Mouse (Mus musculus) small intestine, adult 2 months (tissue): ENCODE measurements at regions not wholly inside any gene's neighbourhood (a gene's known extent, or its start where the extent isn't known, plus 50 kb on each side); places are given as distances from the start of the nearest gene placed in this dataset.

Experiments
- H3K27ac ChIP-seq: fragments of 200-500 bp; 2 replicates; pipeline ENCODE4 v1.5.1; 2012; ENCODE audit warnings: low read depth, low read length, control low read depth, inconsistent platforms; ENCODE audit not compliant: insufficient read depth
- H3K27me3 ChIP-seq: fragments of 200-500 bp; 2 replicates; pipeline ENCODE4 v1.6.1; 2012; ENCODE audit warnings: mild to moderate bottlenecking, moderate library complexity, low read length, inconsistent platforms; ENCODE audit not compliant: control insufficient read depth, insufficient read depth
- H3K36me3 ChIP-seq: fragments of 200-500 bp; 2 replicates; pipeline ENCODE4 v1.6.1; 2012; ENCODE audit warnings: mild to moderate bottlenecking, low read length, control low read depth, inconsistent platforms; ENCODE audit not compliant: control insufficient read depth, insufficient read depth
- H3K4me1 ChIP-seq: fragments of 200-500 bp; 2 replicates; pipeline ENCODE4 v1.6.1; 2012; ENCODE audit warnings: low read length, inconsistent platforms, mixed read lengths; ENCODE audit not compliant: control insufficient read depth, insufficient read depth, insufficient read length
- H3K4me3 ChIP-seq: fragments of 200-500 bp; 2 replicates; pipeline ENCODE4 v1.5.1; 2012; ENCODE audit warnings: low read depth, mild to moderate bottlenecking, control low read depth, inconsistent platforms, low read length, moderate library complexity
- CTCF ChIP-seq: fragments of 200-500 bp; IDR thresholded peaks from 2 replicates; pipeline ENCODE4 v1.5.1; 2012; ENCODE audit warnings: low read depth, mild to moderate bottlenecking, control low read depth, inconsistent platforms, low read length, moderate library complexity, mixed read lengths; ENCODE audit not compliant: insufficient replicate concordance, insufficient read length; ENCODE audit errors: extremely low read depth
- POLR2A ChIP-seq: fragments of 200-500 bp; IDR thresholded peaks from 2 replicates; pipeline ENCODE4 v1.6.1; 2012; ENCODE audit warnings: low read depth, mild to moderate bottlenecking, control low read depth, inconsistent platforms, low read length, moderate library complexity
- WGBS: fragments of 180-500 bp; shearing (Covaris S2); methylation state at CpG from one replicate; pipeline ENCODE4 v1.1.7; 2018; 5-methylcytosine and 5-hydroxymethylcytosine counted together

DNA sequence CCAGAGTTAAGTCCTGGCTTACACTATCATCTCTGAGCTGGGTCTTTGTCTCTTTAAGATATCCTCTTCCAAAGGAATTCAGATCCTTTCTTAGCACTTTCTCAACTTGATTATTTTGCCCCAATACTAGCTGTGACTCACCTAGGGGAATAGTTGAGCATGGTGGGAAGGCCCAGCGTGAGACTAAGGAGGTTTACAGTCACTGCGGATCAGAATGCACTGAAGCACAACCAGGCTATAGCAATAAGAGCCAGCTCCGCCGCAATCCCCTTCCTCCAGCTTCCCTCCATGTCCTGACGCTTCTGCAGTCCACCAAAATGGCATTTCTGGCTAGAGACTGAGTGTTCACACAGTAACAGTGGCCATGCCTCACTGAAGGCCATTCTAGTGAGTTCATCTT is 342.5 kb downstream of the Hs3st1 start:
- Histone ChIP-seq H3K4me1 (no peaks in the 10 kb centered on the region), H3K36me3 (no peaks in the 10 kb centered on the region), H3K27me3 (no peaks in the 10 kb centered on the region), H3K27ac (no peak overlapping the region), H3K4me3 (no peak overlapping the region)
- TF ChIP-seq CTCF = no peak
- WGBS = 74% methylated on average over 5 of the region's 5 CpGs

DNA sequence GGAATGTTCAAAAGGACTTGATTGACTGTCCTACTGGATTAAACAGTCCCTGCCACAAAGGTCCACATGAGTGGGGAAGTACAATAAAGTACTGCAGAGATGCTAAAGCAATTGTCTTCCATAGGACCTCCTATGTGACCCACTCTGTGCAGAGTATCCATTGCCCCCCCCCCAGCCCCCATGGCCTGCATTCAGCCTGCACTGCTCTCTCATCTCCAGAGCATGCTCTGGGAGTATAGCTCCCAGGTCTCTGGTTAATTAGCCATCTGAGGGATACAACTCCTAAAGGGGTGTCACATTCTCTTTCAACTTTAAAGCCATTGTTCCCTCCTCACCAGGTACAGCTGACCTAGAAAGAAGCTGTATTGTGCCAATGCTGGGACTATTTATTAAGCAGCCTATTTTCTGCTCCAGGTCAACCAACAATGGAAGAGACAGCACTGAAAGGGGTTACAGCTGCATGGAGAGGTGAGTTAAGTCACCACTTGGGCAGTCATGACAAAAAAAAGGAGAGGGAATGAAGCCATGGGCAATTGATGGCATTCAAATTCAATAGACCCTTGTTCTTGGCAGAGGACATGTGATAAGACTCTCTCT is 364.8 kb downstream of the Hs3st1 start:
- TF ChIP-seq POLR2A = no peak
- TF ChIP-seq CTCF = no peak
- no peaks in the 10 kb centered on the region for H3K27me3 ChIP-seq
- no peak overlapping the region for H3K4me3 ChIP-seq
- no peak overlapping the region for H3K27ac ChIP-seq
- H3K4me1 ChIP-seq = no peaks in the 10 kb centered on the region
- H3K36me3 ChIP-seq = no peaks in the 10 kb centered on the region

DNA sequence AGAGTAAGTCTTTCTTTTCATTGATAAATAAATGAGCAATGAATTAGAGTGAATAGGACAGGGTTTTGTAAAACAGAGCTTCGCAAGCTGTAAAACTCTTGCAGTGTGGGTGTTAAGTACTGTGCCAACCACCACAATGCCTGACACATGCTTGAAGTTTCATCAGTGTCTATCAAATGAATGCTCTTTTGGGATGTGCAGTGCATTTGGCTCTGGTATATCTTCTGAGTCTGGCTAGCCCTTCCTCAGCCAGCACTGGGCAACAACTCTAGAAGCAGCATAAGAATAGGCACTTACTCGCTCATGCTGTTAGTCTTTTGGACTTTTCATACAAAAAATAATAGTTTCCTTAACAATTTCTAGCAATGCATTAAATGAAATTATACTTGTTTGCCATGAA is 370.9 kb downstream of the Hs3st1 start:
- WGBS = 85% methylated on average over 2 of the region's 2 CpGs
- TF ChIP-seq POLR2A = no peak
- TF ChIP-seq CTCF = no peak
- H3K4me3 ChIP-seq = no peak overlapping the region
- H3K36me3 ChIP-seq = no peaks in the 10 kb centered on the region
- H3K27ac ChIP-seq = no peak overlapping the region
- no peaks in the 10 kb centered on the region for H3K27me3 ChIP-seq
- H3K4me1 ChIP-seq = no peaks in the 10 kb centered on the region

DNA sequence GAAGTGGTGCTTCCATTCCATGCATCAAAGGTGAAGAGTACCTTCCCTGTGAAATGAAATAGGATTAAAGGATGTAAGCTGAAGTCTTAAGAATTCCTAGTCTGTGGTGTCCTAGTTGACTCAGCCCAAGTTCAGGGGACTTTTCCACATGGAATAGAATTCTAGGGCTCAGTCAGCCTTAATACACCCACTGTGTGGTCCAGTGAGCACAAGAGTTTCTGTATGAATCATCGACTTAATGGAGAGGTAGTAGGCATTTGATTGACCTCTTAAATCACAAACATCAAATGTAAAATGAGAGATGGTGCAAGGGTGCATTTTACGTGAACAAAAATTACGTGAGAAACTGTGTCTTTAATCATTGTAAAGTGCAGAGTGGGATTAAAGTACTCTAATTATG is 381.1 kb downstream of the Hs3st1 start:
- no peaks in the 10 kb centered on the region for H3K4me1 ChIP-seq
- no peaks in the 10 kb centered on the region for H3K27me3 ChIP-seq
- H3K36me3 ChIP-seq = no peaks in the 10 kb centered on the region
- no peak for TF ChIP-seq CTCF
- TF ChIP-seq POLR2A = no peak
- 78% methylated on average over 3 of the region's 3 CpGs for WGBS
- no peak overlapping the region for H3K27ac ChIP-seq
- H3K4me3 ChIP-seq = no peak overlapping the region

DNA sequence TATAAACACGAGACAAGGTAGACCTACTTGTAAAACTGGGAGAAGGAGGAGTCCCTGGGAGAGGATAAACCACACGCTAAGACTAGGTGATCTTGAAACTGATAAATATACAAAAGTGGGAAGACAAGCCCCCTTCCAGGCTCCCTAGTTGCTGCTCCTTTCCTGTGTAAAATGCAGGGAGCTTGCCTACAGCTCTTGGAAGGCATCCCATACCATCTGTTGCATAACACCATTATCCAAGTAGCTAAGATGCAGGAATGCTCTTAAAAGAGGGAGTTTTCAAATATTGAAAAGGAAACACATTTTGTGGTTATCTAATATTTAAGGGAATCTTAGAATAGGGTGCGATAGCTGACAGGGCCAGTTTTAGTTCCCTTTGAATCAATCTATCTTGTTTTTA is 406.6 kb downstream of the Hs3st1 start:
- Histone ChIP-seq H3K27me3 (no peaks in the 10 kb centered on the region), H3K4me3 (no peak overlapping the region), H3K36me3 (no peaks in the 10 kb centered on the region), H3K27ac (no peak overlapping the region), H3K4me1 (no peaks in the 10 kb centered on the region)
- WGBS = 69% methylated on average over 3 of the region's 3 CpGs
- no peak for TF ChIP-seq CTCF
- TF ChIP-seq POLR2A = no peak

DNA sequence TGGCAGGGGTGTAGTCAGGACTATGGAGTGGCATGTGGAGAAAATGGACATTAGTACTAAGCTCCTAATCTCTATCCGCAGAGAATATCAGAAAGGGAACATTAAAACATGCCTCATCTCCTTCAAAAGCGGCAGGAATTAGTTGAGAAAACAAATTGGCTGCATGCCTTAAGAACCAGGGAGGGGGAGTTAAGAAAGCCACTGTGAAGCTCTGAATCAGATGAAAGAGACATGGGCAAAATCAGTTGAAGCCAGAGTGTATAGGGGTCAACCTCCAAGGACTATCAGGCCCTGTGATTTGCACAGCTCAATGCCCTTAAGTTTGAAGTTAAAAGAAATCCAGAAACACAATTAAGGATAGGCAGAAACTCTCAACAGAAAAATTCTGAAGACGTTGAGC is 408.3 kb downstream of the Hs3st1 start:
- no peak overlapping the region for H3K4me3 ChIP-seq
- TF ChIP-seq POLR2A (no peak), CTCF (no peak)
- H3K4me1 ChIP-seq = no peaks in the 10 kb centered on the region
- no peaks in the 10 kb centered on the region for H3K27me3 ChIP-seq
- 78% methylated on average over 3 of the region's 3 CpGs for WGBS
- no peaks in the 10 kb centered on the region for H3K36me3 ChIP-seq
- H3K27ac ChIP-seq = no peak overlapping the region

DNA sequence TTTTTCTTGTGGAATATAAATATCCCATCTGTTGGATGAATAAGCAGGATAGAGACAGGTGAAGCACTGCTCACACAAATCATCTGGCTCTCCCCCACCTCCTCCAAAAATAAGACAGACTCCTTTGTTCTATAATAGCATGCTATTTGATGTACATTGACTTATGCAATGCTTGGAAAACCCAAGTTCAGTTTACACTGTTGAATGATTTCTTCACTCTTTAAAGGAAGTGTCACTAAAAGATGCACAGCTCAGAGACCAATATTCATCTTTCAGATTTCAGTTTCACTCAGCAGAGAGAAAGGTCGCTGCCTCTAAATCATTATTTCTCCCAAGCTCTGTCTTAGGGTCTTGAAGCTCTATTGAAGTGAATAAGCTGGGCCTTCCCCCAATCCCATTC is 417.4 kb downstream of the Hs3st1 start:
- TF ChIP-seq POLR2A (no peak), CTCF (no peak)
- Histone ChIP-seq H3K27me3 (no peaks in the 10 kb centered on the region), H3K4me1 (no peaks in the 10 kb centered on the region), H3K36me3 (no peaks in the 10 kb centered on the region), H3K27ac (no peak overlapping the region), H3K4me3 (no peak overlapping the region)
- 77% methylated on average over 1 of the region's 1 CpGs for WGBS
